Mouse (Mus musculus) erythroblast, embryonic 14.5 days (primary cell): ENCODE measurements around the gene Naa10. TPM values are rescaled to one million over a fixed set of nuclear protein-coding genes. Genes with fewer than 3 reads are reported as not detected.

Experiments used
- H3K27me3 ChIP-seq: 2 replicates; pipeline ENCODE4 v1.6.1; 2012; ENCODE audit warnings: inconsistent platforms; ENCODE audit not compliant: control insufficient read depth
- H3K36me3 ChIP-seq: 2 replicates; pipeline ENCODE4 v1.6.1; 2012; ENCODE audit warnings: mild to moderate bottlenecking, inconsistent platforms; ENCODE audit not compliant: control insufficient read depth
- H3K4me1 ChIP-seq: 2 replicates; pipeline ENCODE4 v1.6.1; 2012; ENCODE audit warnings: inconsistent platforms; ENCODE audit not compliant: control insufficient read depth
- H3K4me3 ChIP-seq: replicated peaks from 2 replicates; pipeline ENCODE3; 2012; ENCODE audit warnings: moderate library complexity, mild to moderate bottlenecking, inconsistent platforms
- H3K9me3 ChIP-seq: 2 replicates; pipeline ENCODE4 v1.6.1; 2012; ENCODE audit warnings: low read length, inconsistent platforms, mixed read lengths; ENCODE audit not compliant: control insufficient read depth
- GATA1 ChIP-seq: IDR thresholded peaks from 2 replicates; pipeline ENCODE4 v1.6.1; 2012; ENCODE audit warnings: low read length, inconsistent platforms, mixed read lengths
- TAL1 ChIP-seq: IDR thresholded peaks from 3 replicates; pipeline ENCODE4 v1.6.1; 2012; ENCODE audit warnings: low read length, inconsistent platforms, mixed read lengths
- polyA plus RNA-seq: library from polyadenylated mRNA; stranded (reverse); fragments of >175 nt; gene quantifications from 2 replicates; pipeline ENCODE4 v1.2.3, GENCODE M21; 2012

Gene Naa10
- polyA plus RNA-seq, 1 experiment: 17.2 TPM

DNA sequence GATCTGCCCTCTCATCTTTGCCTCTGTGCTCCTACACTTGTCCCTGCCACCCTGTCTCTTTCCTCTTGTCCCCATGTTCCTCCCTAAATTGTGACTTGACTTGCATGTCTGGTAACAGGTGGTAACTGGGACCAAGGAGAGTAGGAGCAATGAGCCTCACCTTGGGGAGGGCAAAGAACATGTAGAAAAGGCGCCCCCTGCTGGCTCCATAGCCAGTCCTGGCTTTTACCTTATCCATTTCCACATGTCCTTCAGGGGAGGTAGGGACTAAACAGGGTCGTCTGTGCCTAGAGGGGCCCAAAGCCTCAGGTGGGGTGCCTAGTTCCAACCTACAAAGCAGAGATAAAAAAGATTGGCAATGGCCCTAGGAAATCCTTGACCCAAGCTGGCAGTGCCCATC lies 26.0 kb downstream of the Naa10 start, which contains the start of gene L1cam:
TSS of gene L1cam (minus strand) at position 387 of the 400 bp plus-strand sequence.
- TF ChIP-seq GATA1: no peak
- no peak for TF ChIP-seq TAL1
- no peaks in the 10 kb centered on the region for H3K4me1 ChIP-seq
- no peak within 1 kb of the TSS for H3K4me3 ChIP-seq
- no peaks in the 10 kb centered on the region; the same call in 1 of the 2 replicates for H3K36me3 ChIP-seq
- no peaks in the 10 kb centered on the region for H3K9me3 ChIP-seq
- H3K27me3 ChIP-seq: peaks cover 4% of the 10 kb centered on the region; the same call in 1 of the 2 replicates

DNA sequence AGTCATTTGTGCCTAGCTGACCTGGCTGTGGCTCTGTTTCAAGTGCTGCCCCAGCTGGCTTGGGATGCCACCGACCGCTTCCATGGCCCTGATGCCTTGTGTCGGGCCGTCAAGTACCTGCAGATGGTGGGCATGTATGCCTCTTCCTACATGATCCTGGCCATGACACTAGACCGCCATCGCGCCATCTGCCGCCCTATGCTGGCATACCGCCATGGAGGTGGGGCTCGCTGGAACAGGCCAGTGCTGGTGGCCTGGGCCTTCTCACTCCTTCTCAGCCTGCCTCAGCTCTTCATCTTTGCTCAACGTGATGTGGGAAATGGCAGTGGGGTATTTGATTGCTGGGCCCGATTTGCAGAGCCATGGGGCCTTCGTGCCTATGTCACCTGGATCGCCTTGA lies 28.9 kb downstream of the Naa10 start:
- Histone ChIP-seq H3K9me3 (no peaks in the 10 kb centered on the region), H3K27me3 (peaks cover 4% of the 10 kb centered on the region; the same call in 1 of the 2 replicates), H3K36me3 (no peaks in the 10 kb centered on the region; the same call in 1 of the 2 replicates), H3K4me1 (no peaks in the 10 kb centered on the region), H3K4me3 (no peak overlapping the region)
- TF ChIP-seq TAL1 (no peak), GATA1 (no peak)

DNA sequence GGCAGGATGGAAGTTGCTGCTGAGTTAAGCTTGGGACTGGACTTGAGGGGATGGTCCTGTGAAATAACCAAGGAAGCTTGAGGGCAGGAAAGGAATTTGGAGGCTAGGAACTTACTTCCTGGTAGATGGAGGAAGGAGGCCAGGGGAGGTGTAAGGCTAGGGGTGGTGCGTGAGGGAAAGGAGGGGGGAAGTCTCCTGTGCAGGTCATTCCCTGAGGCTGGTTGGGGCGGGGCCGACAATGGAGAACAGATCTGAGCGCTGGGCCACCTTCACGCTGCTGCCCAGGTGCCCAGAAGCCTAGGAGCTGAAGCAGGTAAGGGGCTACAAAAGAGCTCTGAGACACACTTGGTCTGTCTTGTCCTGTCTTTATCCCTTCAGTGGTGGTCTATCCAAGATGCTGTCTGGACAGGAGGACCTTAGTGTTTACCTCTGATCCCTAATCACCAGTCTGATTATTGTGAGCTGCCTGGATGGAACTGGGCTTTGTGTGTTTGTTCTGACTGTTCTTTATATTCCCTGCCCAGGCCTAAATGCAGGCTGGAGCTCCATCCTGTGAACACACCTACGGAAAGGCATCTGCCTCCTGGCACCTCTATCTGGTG lies 30.1 kb downstream of the Naa10 start, which contains the start of gene Avpr2:
TSS of gene Avpr2 (plus strand) at position 552 of the 602 bp plus-strand sequence.
- Histone ChIP-seq H3K9me3 (no peaks in the 10 kb centered on the region), H3K4me1 (no peaks in the 10 kb centered on the region), H3K36me3 (no peaks in the 10 kb centered on the region; the same call in 1 of the 2 replicates), H3K27me3 (peaks cover 6% of the 10 kb centered on the region), H3K4me3 (no peak within 1 kb of the TSS)
- TF ChIP-seq GATA1 (no peak), TAL1 (no peak)

DNA sequence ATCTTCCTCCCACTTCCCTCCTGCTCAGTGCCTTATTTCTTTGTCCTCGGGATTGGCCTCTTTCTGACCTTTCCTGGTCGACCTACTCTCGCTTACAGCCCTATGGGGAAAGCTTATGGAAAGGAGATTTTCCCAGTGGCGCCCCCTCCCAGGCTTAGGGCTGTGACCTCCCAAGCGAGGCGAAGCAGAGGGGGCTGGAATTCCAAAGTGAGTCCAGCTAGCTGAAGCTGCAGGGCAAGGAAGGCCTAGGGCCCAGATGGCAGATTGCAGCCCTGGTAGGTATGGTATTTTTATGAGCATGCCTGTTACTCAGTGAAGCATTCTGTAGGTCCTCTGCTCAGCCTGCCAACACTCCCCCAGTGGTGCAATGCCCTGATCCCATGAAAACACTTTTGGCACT lies 40.3 kb downstream of the Naa10 start:
- Histone ChIP-seq H3K9me3 (peaks cover 6% of the 10 kb centered on the region; the same call in 1 of the 2 replicates), H3K36me3 (no peaks in the 10 kb centered on the region), H3K4me1 (peaks cover 5% of the 10 kb centered on the region), H3K27me3 (peaks cover 54% of the 10 kb centered on the region), H3K4me3 (no peak overlapping the region)
- TF ChIP-seq GATA1: no peak
- no peak for TF ChIP-seq TAL1

DNA sequence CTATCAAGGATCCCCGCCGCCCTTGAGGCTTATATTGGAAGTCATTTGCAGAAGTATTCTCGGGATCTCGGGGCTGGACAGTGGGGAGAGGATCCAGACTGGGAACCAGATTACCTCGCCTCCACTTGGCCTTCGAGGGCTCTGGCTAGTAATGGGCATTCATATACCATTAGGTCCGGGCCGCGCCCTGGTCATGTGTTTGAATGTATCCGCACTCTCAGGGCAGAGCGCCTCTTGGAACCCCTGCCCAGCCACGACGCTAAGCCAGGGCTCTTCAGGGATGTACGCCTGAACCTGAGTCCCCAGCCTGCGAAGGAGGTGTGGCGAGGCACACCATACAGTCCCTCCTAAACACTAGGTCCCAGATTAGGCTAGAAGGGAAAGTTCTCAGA lies 40.7 kb downstream of the Naa10 start:
- Histone ChIP-seq H3K27me3 (peaks cover 54% of the 10 kb centered on the region), H3K4me1 (peaks cover 5% of the 10 kb centered on the region), H3K4me3 (no peak overlapping the region), H3K36me3 (no peaks in the 10 kb centered on the region), H3K9me3 (peaks cover 6% of the 10 kb centered on the region; the same call in 1 of the 2 replicates)
- TF ChIP-seq TAL1: no peak
- TF ChIP-seq GATA1: no peak

DNA sequence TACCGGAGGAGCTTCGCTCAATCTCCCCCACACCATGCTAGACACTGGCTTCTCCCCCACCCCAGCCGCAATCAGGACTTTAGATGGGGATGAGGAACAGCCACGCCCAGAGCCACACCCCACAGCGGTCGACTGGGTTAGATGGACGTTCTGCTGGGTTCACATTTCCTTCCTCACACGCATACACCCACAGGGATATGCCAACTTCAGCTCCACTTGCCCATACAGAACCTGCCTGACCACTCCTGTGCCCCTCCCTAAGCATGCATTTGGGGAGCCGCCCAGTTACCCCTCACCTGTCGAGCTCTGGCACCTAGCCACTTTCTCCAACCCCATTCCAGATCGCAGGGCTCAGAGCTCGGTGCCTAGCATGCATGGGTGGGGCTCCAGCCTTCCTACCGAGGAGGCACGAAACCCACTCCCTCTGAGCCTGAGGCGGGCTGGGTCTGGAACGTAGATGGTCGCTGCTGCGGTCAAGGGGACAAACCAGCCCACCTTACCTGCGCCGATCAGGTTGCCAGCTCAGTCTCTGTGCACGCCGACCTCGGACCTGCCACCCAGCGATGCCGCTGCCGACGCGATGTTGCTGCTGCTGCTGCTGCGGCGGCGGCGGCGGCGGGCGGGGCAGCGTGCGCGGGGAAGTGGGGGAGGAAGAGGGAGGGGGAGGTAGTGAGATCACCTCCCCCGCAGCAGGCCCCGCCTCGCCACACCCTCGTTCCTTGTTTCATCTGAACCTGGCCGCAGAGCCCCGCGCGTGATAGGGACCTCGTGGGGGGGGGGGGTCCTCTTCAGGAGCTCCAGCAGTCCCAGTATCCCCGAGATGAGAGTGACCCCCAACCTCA lies 41.3 kb downstream of the Naa10 start:
- H3K4me1 ChIP-seq: peaks cover 5% of the 10 kb centered on the region
- H3K4me3 ChIP-seq: no peak overlapping the region
- peaks cover 58% of the 10 kb centered on the region for H3K27me3 ChIP-seq

GRCm38 (mm10) chrX:73877014-73877413 lies 44.7 kb downstream of the Naa10 start:
- H3K27me3 ChIP-seq: peaks cover 48% of the 10 kb centered on the region
- TF ChIP-seq TAL1: no peak
- TF ChIP-seq GATA1: no peak
- H3K4me1 ChIP-seq: peaks cover 5% of the 10 kb centered on the region
- no peaks in the 10 kb centered on the region for H3K36me3 ChIP-seq
- no peak overlapping the region for H3K4me3 ChIP-seq
- H3K9me3 ChIP-seq: peaks cover 6% of the 10 kb centered on the region; the same call in 1 of the 2 replicates

More for the DNA sequence above, 41.3 kb downstream of the Naa10 start:
- no peak for TF ChIP-seq GATA1
- no peak for TF ChIP-seq TAL1
- no peaks in the 10 kb centered on the region for H3K36me3 ChIP-seq
- H3K9me3 ChIP-seq: peaks cover 6% of the 10 kb centered on the region; the same call in 1 of the 2 replicates

DNA sequence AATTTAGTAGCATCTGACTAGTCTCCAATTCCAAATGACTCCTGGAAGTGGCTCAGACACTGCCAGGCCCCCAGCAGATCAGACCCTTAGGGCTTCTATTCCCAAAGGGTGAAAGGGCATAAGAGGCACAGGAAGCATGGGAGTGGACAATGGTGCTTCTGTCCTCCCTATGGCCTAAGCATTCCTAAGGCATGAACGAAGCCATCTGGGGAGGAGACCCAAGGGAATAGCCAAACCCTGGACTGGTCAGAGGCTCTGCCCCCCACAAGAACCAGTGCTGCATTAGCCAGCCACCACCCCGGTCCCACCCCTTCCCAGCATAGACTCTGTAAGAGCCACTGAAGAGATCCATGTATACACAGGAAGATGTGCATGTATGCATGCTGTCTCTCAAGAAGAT lies 45.9 kb downstream of the Naa10 start:
- H3K4me3 ChIP-seq: no peak overlapping the region
- peaks cover 37% of the 10 kb centered on the region for H3K27me3 ChIP-seq
- TF ChIP-seq GATA1 (no peak), TAL1 (no peak)
- H3K36me3 ChIP-seq: no peaks in the 10 kb centered on the region
- peaks cover 6% of the 10 kb centered on the region; the same call in 1 of the 2 replicates for H3K9me3 ChIP-seq
- H3K4me1 ChIP-seq: peaks cover 5% of the 10 kb centered on the region

DNA sequence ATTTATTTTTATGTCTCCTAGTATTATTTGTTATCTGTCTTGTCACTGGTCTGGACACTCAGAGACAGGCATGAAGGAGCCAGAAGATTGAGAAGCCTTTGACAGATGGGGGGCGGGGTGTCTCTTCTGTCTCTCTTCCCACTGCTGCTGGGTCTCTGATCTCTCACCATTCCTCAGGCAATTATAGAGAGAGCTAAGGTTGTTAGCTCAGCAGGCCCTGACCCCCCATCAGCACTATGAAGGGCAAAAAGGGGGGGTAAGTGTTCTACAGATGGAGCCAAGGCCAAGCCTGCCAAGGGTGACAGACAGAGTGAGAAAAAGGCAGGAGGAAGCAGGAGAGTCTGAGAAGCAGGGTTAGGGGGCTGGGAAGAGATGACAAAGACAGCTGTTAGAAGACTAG lies 49.8 kb downstream of the Naa10 start:
- Histone ChIP-seq H3K4me1 (peaks cover 21% of the 10 kb centered on the region), H3K4me3 (no peak overlapping the region), H3K9me3 (no peaks in the 10 kb centered on the region), H3K27me3 (peaks cover 6% of the 10 kb centered on the region; the same call in 1 of the 2 replicates), H3K36me3 (no peaks in the 10 kb centered on the region)
- no peak for TF ChIP-seq GATA1
- TF ChIP-seq TAL1: no peak
